Mouse (Mus musculus) limb, embryonic 11.5 days (tissue): Measurements from ENCODE around the gene Ctnnd2. TPM values are rescaled to one million over a fixed set of nuclear protein-coding genes. Genes with fewer than 3 reads are reported as not detected.

Experiments used
- ATAC-seq: fragments of 200-750 bp; cut with Nextera tagmentation; 2 replicates; pipeline ENCODE4 v1.8.0; 2017; ENCODE audit warnings: low read depth; ENCODE audit not compliant: insufficient number of reproducible peaks, low FRiP score, low TSS enrichment
- DNase-seq: peaks from one replicate; pipeline ENCODE4 v3.0.0-alpha.2; 2015; ENCODE audit warnings: low spot score
- H3K27ac ChIP-seq: fragments of 300-500 bp; sonication (generic); replicated peaks from 2 replicates; pipeline ENCODE4 v1.5.1; 2014; ENCODE audit warnings: low read depth, mild to moderate bottlenecking, low read length
- H3K27me3 ChIP-seq: fragments of 300-500 bp; sonication (generic); 2 replicates; pipeline ENCODE4 v1.6.1; 2014; ENCODE audit warnings: mild to moderate bottlenecking, low read length, mixed read lengths; ENCODE audit not compliant: control insufficient read depth, insufficient read depth
- H3K36me3 ChIP-seq: fragments of 300-500 bp; sonication (generic); 2 replicates; pipeline ENCODE4 v1.6.1; 2014; ENCODE audit warnings: mild to moderate bottlenecking, low read length, moderate library complexity, mixed read lengths; ENCODE audit not compliant: control insufficient read depth, insufficient read depth
- H3K4me1 ChIP-seq: fragments of 300-500 bp; sonication (generic); 2 replicates; pipeline ENCODE4 v1.6.1; 2014; ENCODE audit warnings: low read length, mixed read lengths; ENCODE audit not compliant: control insufficient read depth, insufficient read depth
- H3K4me2 ChIP-seq: fragments of 300-500 bp; sonication (generic); 2 replicates; pipeline ENCODE4 v1.6.1; 2014; ENCODE audit warnings: low read depth, mild to moderate bottlenecking, moderate library complexity; ENCODE audit not compliant: severe bottlenecking
- H3K4me3 ChIP-seq: fragments of 300-500 bp; sonication (generic); 2 replicates; pipeline ENCODE4 v1.5.1; 2014; ENCODE audit warnings: low read depth, low read length
- H3K9ac ChIP-seq: fragments of 300-500 bp; sonication (generic); 2 replicates; pipeline ENCODE4 v1.6.1; 2014; ENCODE audit warnings: mild to moderate bottlenecking, low read length
- H3K9me3 ChIP-seq: fragments of 300-500 bp; sonication (generic); 2 replicates; pipeline ENCODE4 v1.6.1; 2016; ENCODE audit warnings: low read length; ENCODE audit not compliant: control insufficient read depth
- WGBS: fragments of 180-500 bp; shearing (Covaris S2); extraction: QIAGEN DNeasy Blood & Tissue Kit; methylation state at CpG from one replicate; pipeline ENCODE4 v1.1.7; 2014; 5-methylcytosine and 5-hydroxymethylcytosine counted together
- polyA plus RNA-seq: library from polyadenylated mRNA; unstranded; fragments of >200 nt; fragmentation: Nextera tagmentation; extraction: Ambion mirVana; gene quantifications from 2 replicates; pipeline ENCODE4 v1.2.1, GENCODE M21; 2014

The Ctnnd2 gene
- polyA plus RNA-seq, 1 experiment from 2014 or later: 2.5 TPM

- Histone ChIP-seq H3K4me3 (no peak overlapping the region), H3K36me3 (no peaks in the 10 kb centered on the region), H3K4me1 (no peaks in the 10 kb centered on the region), H3K9me3 (no peaks in the 10 kb centered on the region), H3K27me3 (no peaks in the 10 kb centered on the region), H3K27ac (no peak overlapping the region), H3K4me2 (no peak overlapping the region), H3K9ac (no peak overlapping the region)
- ATAC-seq: no peak
- no peak for DNase-seq
Observed at GRCm38 (mm10) chr15:30780977-30781376, 608.6 kb downstream of the Ctnnd2 start.

- Histone ChIP-seq H3K4me3 (no peak overlapping the region), H3K4me1 (no peaks in the 10 kb centered on the region), H3K27ac (no peak overlapping the region), H3K27me3 (no peaks in the 10 kb centered on the region), H3K36me3 (no peaks in the 10 kb centered on the region), H3K4me2 (no peak overlapping the region), H3K9me3 (no peaks in the 10 kb centered on the region), H3K9ac (no peak overlapping the region)
- WGBS: 85% methylated on average over 5 of the region's 5 CpGs
- ATAC-seq (no peak), DNase-seq (no peak)
Observed at GRCm38 (mm10) chr15:30785706-30786320, 613.4 kb downstream of the Ctnnd2 start.

- DNase-seq (no peak), ATAC-seq (no peak)
- 93% methylated on average over 3 of the region's 3 CpGs for WGBS
Observed at GRCm38 (mm10) chr15:30793260-30793659, 620.9 kb downstream of the Ctnnd2 start.

DNA sequence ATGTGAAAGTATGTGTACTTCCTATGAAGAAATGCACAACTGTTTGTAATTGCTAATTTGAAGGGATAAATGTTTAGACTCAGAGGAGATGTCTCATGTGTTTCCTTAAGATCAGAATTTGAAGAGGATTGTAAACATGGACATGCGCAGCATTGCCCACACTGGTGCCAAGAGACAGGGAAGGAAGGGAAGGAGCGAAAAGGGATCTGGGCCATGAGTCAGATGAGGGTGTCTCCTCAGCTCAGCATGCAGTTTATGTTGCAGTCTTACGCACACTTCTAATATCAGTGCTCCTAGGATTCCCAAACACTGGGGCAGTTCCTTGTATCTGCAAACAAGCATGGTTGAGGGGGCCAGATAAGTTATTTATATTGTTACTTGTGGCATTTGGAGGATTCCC, 623.3 kb downstream of the Ctnnd2 start:
- H3K27me3 ChIP-seq: no peaks in the 10 kb centered on the region
- ATAC-seq (no peak), DNase-seq (no peak)
- H3K4me3 ChIP-seq: no peak overlapping the region
- H3K27ac ChIP-seq: no peak overlapping the region
- H3K9me3 ChIP-seq: no peaks in the 10 kb centered on the region
- no peak overlapping the region for H3K4me2 ChIP-seq
- no peaks in the 10 kb centered on the region for H3K4me1 ChIP-seq
- no peaks in the 10 kb centered on the region for H3K36me3 ChIP-seq
- H3K9ac ChIP-seq: no peak overlapping the region
- WGBS: 93% methylated on average over 3 of the region's 3 CpGs

More at GRCm38 (mm10) chr15:30793260-30793659, 620.9 kb downstream of the Ctnnd2 start:
- Histone ChIP-seq H3K36me3 (no peaks in the 10 kb centered on the region), H3K27me3 (no peaks in the 10 kb centered on the region), H3K4me1 (no peaks in the 10 kb centered on the region), H3K4me3 (no peak overlapping the region), H3K4me2 (no peak overlapping the region), H3K9me3 (no peaks in the 10 kb centered on the region), H3K9ac (no peak overlapping the region), H3K27ac (no peak overlapping the region)

- H3K9ac ChIP-seq: no peak overlapping the region
- DNase-seq: no peak
- 80% methylated on average over 17 of the region's 17 CpGs for WGBS
- H3K27ac ChIP-seq: no peak overlapping the region
- no peaks in the 10 kb centered on the region for H3K4me1 ChIP-seq
- H3K4me2 ChIP-seq: no peak overlapping the region
- H3K9me3 ChIP-seq: no peaks in the 10 kb centered on the region
- no peak overlapping the region for H3K4me3 ChIP-seq
- no peaks in the 10 kb centered on the region for H3K27me3 ChIP-seq
- no peak for ATAC-seq
- H3K36me3 ChIP-seq: no peaks in the 10 kb centered on the region
Observed at GRCm38 (mm10) chr15:30827424-30828263, 655.3 kb downstream of the Ctnnd2 start.

DNA sequence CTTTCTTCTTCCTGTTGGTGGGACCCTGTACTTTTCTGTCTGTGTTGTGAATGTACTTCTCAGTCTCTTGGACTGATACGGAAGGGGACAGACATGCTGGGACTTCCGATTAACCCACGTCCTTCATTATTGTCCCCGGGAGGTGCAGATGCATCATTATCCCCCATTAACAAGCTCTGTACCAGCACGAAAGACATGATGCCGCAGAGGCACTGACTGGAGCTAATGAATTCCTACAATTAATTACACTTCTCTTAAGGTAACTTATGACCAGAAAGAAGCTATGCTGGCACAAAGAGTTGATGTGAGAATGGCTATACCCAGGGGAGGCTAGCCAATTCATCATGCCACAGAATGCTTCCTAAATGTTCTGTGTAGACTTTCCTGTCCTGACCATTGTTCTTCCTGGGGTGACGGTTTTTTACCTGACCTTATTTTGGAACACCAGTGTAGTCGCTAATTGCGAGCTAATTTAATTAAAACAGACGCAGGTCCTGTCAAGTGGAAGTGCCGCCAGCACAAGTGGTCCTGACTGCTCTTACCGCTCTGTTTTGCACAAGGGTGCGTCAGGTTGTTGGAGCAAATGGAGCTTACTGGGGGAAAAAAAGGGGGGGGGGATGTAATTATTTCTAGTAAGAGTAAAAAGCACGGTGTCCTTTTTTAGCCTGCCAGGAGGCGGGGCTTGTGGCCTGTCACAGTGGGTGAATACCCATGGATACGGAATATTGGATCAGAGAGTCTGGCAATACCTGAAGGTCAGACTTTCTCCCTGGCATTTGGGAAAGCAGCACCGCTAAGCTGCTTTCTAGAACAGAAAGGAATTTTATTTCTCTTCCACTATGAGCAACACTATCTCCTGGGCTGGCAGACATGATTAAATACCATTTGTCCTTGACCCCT, 685.1 kb downstream of the Ctnnd2 start:
- WGBS: 81% methylated on average over 17 of the region's 17 CpGs

GRCm38 (mm10) chr15:30867429-30867828, 695.0 kb downstream of the Ctnnd2 start:
- H3K36me3 ChIP-seq: no peaks in the 10 kb centered on the region
- H3K27ac ChIP-seq: no peak overlapping the region
- whole genome bisulfite sequencing: 73% methylated on average over 5 of the region's 5 CpGs
- H3K4me1 ChIP-seq: no peaks in the 10 kb centered on the region
- no peak overlapping the region for H3K9ac ChIP-seq
- no peaks in the 10 kb centered on the region for H3K9me3 ChIP-seq
- DNase-seq (no peak), ATAC-seq (no peak)
- H3K27me3 ChIP-seq: no peaks in the 10 kb centered on the region
- H3K4me2 ChIP-seq: no peak overlapping the region
- H3K4me3 ChIP-seq: no peak overlapping the region

More for the DNA sequence above, 685.1 kb downstream of the Ctnnd2 start:
- no peaks in the 10 kb centered on the region for H3K4me1 ChIP-seq
- no peaks in the 10 kb centered on the region for H3K36me3 ChIP-seq
- H3K9ac ChIP-seq: no peak overlapping the region
- H3K27me3 ChIP-seq: no peaks in the 10 kb centered on the region
- no peak overlapping the region for H3K4me3 ChIP-seq
- DNase-seq (no peak), ATAC-seq (no peak)
- no peaks in the 10 kb centered on the region for H3K9me3 ChIP-seq
- no peak overlapping the region for H3K4me2 ChIP-seq
- no peak overlapping the region for H3K27ac ChIP-seq
